Mouse (Mus musculus): ENCODE results near the gene Gm47985.
"Not testable (repeated sequence)": the region's sequence is repeated elsewhere in the genome, so short reads cannot be mapped to it uniquely, and the experiment has no call there.

Gene Gm47985

DNA sequence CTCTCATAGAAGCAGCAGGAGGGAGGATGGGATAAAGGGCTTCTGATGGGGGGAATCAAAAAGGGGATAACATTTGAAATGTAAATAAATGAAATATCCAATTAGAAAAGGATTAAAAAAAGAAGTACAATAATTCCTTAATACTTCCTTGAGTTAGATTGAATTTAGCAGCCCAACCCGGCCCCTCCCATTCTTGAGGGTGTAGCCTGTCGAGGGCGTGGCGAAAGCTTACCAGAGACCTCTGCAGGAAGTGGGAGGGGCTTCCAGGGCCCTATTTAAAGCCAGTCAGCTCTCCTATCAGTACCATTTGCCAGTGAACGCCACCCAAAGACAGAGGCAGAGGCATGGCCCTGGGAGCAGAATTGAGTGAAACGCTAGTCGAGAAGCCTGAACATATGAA, at the start of gene Gm47985:
Gm47985 (plus strand) TSS at position 272 of the 400 bp plus-strand sequence.
- not testable (repeated sequence) for DNase-seq

GRCm38 (mm10) chr1:151132686-151133085, 49.7 kb upstream of the Gm47985 start:
- DNase-seq, result no peak

GRCm38 (mm10) chr1:151138388-151138787, 43.9 kb upstream of the Gm47985 start:
- no peak for DNase-seq

DNA sequence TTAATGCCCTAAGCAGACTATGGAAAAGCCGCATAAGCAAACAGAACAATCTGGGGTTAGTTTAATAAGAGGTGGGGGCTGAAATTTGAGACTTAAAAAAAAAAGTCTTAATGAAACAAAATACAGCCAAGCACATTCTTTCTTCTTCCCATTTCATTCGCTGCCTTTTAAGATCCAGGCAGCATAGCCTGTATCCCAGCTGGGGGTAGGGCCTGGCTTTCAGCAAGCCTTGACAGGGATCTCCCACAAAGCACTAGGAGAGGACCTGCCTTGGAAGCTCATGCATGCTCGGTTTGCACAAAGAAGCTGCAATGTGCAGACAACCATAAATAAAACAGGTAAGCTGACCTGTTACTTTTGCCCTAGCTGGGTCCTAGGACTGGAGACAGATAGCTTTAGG, 41.4 kb upstream of the Gm47985 start:
- DNase-seq, result no peak

DNA sequence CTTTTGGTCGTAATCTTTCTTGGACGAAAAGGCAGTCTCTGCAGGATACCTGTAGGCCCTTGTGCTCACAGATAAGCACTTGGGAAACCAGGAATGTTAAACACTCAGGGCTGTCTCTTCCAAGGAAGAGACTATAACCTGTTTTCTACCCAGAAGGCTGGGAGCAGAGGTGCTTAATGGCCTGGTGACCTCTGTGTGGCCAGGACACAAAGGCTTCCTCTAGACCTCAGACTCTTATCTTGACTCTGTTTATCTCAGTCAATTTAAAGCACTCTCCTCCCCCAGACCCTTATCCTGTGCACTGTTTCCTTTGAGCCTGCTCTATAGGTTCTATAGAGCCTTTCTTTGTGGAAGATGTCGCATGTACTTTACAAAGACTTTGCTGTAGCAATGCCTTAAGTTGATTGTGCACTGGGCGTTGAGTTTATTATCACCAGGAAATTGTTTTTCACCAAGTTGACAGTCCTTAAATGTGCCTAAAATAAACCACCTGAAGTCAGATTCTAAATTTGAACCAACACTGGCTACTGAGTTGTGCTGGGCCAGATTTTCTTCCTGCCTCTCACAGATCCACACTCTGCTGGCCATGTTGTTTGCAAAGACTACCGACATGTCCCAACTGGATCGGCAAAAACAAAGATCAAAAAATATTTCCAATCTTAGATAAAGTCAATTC, 37.7 kb upstream of the Gm47985 start:
- DNase-seq, result no peak

- no peak for DNase-seq
Observed at GRCm38 (mm10) chr1:151147801-151148200, 34.5 kb upstream of the Gm47985 start.

- no peak for DNase-seq
Observed at GRCm38 (mm10) chr1:151150211-151150610, 32.1 kb upstream of the Gm47985 start.

- no peak for DNase-seq
Observed at GRCm38 (mm10) chr1:151151089-151151488, 31.2 kb upstream of the Gm47985 start.

GRCm38 (mm10) chr1:151153056-151153652, 29.2 kb upstream of the Gm47985 start:
- no peak for DNase-seq

GRCm38 (mm10) chr1:151154131-151154530, 28.2 kb upstream of the Gm47985 start:
- DNase-seq, result not testable (repeated sequence)

- DNase-seq, result no peak
Observed at GRCm38 (mm10) chr1:151156129-151156528, 26.2 kb upstream of the Gm47985 start.

DNA sequence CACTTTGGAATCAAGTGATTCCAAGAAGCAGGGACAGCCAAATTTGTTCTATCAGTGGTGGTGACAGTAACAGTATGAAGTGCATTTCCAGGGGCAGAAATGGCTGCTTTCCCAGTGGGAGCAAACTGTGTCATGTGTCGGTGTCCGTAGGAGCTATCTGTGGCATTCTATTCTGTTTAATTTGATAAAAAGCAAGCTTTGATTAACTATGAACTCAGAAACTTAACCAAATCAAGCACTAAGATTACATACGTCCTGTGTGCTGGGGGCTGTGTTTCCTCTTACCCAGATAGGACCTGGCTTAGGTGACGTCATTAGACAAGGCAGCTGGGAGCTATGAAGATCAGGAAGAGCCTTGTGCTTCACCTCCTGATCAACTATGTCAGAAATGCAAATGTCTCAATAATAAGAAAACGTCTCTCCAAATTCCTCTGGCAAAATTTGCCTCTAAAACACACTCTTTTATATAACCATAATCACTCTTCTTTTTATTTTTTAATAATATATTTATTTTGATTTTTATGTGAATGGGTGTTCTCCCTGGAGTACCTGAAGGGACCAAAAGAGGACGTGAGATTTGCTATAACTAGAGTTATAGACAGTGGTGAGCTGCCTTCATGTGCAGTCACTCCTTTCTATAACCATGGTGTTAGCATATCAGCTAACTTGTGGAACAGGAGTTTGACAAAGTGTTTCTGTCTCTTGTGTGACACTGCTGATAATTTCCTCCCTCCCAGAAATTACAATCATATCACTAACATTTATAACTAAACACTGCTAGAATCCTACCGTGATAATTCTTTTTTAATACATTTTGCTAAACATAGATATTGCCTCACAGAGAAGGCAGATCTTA, 25.3 kb upstream of the Gm47985 start:
- no peak for DNase-seq

DNA sequence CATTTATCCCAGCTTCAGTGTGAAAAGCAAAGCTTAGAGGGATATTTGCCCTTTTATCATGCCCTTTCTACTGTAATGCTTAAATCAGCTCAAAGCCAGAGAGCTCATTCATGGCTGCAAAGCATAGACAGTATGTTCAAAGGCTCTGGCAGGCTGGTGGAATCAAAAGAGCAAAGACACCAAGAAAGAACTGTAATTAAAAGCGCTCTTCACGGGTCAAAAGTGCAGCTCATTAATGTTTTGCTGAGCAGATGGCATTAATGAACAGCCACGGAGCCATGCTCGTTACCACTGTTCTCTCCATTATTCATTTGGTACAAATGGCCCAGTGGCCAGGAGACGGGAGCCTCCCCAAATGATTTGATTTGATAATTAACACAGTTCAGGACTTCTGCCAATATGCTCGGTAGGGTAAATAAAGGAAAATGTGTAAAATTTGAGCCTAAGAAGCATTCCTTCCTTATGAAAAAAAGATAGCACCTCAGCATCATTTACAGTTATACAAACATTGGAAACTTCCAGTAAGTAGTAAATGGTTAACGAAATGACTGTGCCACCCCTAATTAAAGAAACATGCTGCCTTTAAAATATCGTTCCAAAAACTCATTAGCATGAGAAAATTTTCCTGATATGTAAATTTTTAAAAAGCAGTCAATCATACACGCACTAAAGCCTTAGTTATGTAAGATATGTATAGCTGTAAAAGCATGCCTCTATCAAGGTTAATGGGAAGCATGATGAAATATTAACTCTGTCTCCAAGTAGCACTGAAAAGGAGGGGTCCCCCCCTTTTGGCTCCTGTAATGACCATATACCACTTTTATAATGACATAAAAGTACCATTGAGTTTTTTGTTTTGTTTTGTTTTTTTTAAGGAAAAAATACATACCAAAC, 24.1 kb upstream of the Gm47985 start:
- no peak for DNase-seq

DNA sequence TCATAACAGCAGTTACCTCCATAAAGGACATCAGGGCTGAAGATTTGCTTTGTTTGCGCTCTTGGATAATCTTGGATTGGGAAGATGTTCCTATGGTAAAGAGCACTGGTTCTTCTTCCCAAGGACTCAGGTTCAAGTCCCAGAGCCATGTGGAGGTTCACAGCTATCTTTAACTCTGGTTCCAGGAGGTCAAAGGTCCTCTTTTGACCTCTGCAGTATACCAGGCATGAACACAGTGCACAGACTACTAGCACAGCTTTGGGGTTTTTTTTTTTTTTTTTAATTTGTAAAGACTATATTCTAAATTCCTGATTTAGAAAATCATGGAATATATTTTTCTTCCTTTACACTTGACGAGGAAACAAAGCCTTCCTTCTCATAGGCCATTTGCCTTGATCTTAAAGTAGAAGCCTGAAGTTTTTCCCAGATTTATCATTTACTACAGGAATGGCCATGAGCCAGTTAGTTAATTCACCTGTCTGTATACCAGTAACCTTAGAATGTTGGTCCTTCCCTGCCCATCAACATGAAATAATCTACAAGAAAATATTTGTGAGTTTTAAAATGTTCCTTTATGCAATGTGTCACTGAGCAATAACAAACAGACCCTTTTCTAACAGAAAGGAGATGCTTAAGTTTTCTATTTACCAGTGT, 23.4 kb upstream of the Gm47985 start:
- DNase-seq, result no peak

GRCm38 (mm10) chr1:151166031-151166430, 16.3 kb upstream of the Gm47985 start:
- no peak for DNase-seq

DNA sequence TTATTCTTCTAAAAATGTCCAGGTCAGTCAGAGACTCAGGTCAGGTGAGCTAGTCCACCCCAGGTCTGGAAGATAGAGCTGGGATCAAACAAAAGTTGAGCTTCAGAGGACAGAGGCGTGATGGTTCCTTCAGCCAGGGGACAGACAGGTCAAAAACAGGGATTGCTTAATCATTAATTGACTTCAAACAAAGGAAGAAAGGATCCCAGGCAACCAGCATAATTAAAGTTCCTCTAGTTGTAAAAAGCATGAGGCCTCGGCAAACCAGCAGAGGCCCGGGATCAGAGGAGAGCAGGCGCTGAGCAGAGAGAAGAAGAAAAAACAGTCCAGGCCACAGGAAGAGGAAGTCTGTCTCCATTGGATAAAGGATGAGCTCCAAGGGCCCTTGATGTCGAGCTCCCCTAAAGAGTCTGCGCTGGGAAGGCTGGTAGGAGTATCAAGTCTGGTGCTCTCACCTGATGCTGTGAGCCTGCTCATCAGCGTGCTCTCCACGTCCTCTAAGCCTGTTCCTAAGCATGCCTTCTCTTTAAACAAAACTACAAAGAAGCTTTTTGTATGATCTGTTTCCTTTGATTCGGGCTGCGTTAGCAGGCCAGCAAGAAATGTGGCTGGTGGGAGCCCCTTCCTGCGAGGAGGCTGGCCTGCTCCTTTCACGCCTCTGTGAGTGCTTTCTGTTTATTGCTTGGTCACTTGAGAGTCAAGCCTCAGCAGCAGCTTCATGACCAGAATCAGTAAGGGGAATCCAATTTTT, 14.9 kb upstream of the Gm47985 start:
- DNase-seq, result peak; percentile 4

DNA sequence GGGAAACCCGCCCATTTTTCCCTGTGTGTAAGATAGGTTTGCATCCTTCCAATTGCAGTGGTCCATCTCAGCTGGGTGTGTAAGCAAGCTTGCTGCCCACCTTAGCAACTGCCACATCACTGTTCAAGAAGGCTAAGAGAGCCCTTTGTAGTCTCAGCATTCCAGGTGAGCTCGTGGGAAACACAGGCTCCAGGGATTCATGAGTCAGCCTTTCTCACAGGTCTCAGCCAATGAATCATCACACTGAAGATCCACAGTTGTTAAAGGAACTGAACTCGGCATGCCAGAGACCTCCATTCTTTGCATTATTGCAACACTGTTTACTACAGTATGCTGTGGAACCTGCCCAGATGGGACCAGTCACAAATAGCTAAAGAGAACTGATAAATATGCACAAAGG, 13.7 kb upstream of the Gm47985 start:
- no peak for DNase-seq

- DNase-seq, result no peak
Observed at GRCm38 (mm10) chr1:151171572-151172461, 10.5 kb upstream of the Gm47985 start.

- DNase-seq, result no peak
Observed at GRCm38 (mm10) chr1:151177030-151177936, 5.1 kb upstream of the Gm47985 start.
